Mouse (Mus musculus) frontal cortex, postnatal 36 days (tissue): Measurements from ENCODE around the gene Fabp6.

ENCODE experiments used
- DNase-seq, 2 experiments: peaks; one replicate each; pipeline ENCODE4 v3.0.0; 2022; ENCODE audit warnings: low spot score in 2 of 2

Gene Fabp6

DNA sequence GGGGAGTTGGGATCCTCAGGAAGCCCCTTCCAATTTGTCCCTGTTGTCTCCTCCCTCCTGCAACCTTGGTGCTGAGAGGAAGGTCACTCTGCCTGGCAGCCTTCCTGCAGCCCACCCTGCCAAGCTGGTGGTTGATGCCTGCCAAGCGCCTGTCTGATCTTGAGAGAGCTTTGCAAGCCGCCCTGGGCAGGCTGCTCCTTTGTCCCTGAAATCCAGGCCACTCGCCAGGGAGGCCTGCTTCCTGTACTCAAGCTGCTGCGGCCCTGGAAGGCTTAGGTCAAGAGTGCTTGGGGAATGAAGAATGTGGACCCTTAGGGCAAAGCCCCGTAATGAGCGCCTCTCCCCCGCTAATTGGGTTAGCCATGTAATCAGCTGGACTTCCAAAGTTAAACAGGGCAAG is 53.2 kb downstream of the Fabp6 start:
- DNase-seq: peak; percentile 43 to 68

GRCm38 (mm10) chr11:43546678-43547077 is 54.7 kb downstream of the Fabp6 start:
- no peak for DNase-seq
